Mouse (Mus musculus): ENCODE results near the gene Notch1.

The Notch1 gene

GRCm38 (mm10) chr2:26480911-26481310, 35.6 kb downstream of the Notch1 start:
- no peak for DNase-seq (ENCODE audit: low spot score)

GRCm38 (mm10) chr2:26478685-26479205, 37.7 kb downstream of the Notch1 start:
- no peak for DNase-seq (ENCODE audit: low spot score)

GRCm38 (mm10) chr2:26477911-26478310, 38.6 kb downstream of the Notch1 start:
- no peak for DNase-seq (ENCODE audit: low spot score)

GRCm38 (mm10) chr2:26475505-26476430, 40.7 kb downstream of the Notch1 start:
- no peak for DNase-seq (ENCODE audit: low spot score)

GRCm38 (mm10) chr2:26474789-26475504, 41.5 kb downstream of the Notch1 start:
- DNase-seq (ENCODE audit: low spot score): no peak

- no peak for DNase-seq (ENCODE audit: low spot score)
Observed at GRCm38 (mm10) chr2:26472312-26473090, 44.0 kb downstream of the Notch1 start.

GRCm38 (mm10) chr2:26471652-26472285, 44.7 kb downstream of the Notch1 start:
- no peak for DNase-seq (ENCODE audit: low spot score)

- DNase-seq (ENCODE audit: low spot score): no peak
Observed at GRCm38 (mm10) chr2:26470967-26471366, 45.5 kb downstream of the Notch1 start.

GRCm38 (mm10) chr2:26468376-26468775, 48.1 kb downstream of the Notch1 start:
- no peak for DNase-seq (ENCODE audit: low spot score)

GRCm38 (mm10) chr2:26463412-26463811, 53.1 kb downstream of the Notch1 start:
- no peak for DNase-seq (ENCODE audit: low spot score)

- DNase-seq (ENCODE audit: low spot score): no peak
Observed at GRCm38 (mm10) chr2:26462980-26463379, 53.5 kb downstream of the Notch1 start.

GRCm38 (mm10) chr2:26461667-26462066, 54.8 kb downstream of the Notch1 start:
- no peak for DNase-seq (ENCODE audit: low spot score)

- DNase-seq (ENCODE audit: low spot score): no peak
Observed at GRCm38 (mm10) chr2:26460837-26461236, 55.6 kb downstream of the Notch1 start.

GRCm38 (mm10) chr2:26460097-26460646, 56.3 kb downstream of the Notch1 start:
- no peak for DNase-seq (ENCODE audit: low spot score)

- no peak for DNase-seq (ENCODE audit: low spot score)
Observed at GRCm38 (mm10) chr2:26459478-26459877, 57.0 kb downstream of the Notch1 start.

- DNase-seq (ENCODE audit: low spot score): no peak
Observed at GRCm38 (mm10) chr2:26458402-26459124, 57.9 kb downstream of the Notch1 start.

- peak; percentile 60 for DNase-seq (ENCODE audit: low spot score)
Observed at GRCm38 (mm10) chr2:26449121-26450060, 67.1 kb downstream of the Notch1 start.

GRCm38 (mm10) chr2:26447451-26447850, 69.0 kb downstream of the Notch1 start:
- DNase-seq (ENCODE audit: low spot score): no peak

GRCm38 (mm10) chr2:26446671-26447070, 69.8 kb downstream of the Notch1 start:
- no peak for DNase-seq (ENCODE audit: low spot score)
